Mouse (Mus musculus) liver, postnatal 0 days (tissue): ENCODE data around the gene Nkd2.

Experiments used
- CTCF ChIP-seq: sonication (generic); IDR thresholded peaks from 2 replicates; pipeline ENCODE4 v1.5.1; 2016; ENCODE audit warnings: antibody characterized with exemption, low read depth
- EP300 ChIP-seq: IDR thresholded peaks from 2 replicates; pipeline ENCODE4 v1.6.1; 2016; ENCODE audit warnings: antibody characterized with exemption, low read depth, mild to moderate bottlenecking

- no peak for TF ChIP-seq EP300
- TF ChIP-seq CTCF = no peak
Observed at GRCm38 (mm10) chr13:73793171-73793570, 54.3 kb downstream of the Nkd2 start.
